Mouse (Mus musculus) stomach, postnatal 0 days (tissue): ENCODE data around the gene Gm2075.
"Not testable (repeated sequence)": the region's sequence is repeated elsewhere in the genome, so short reads cannot be mapped to it uniquely, and the experiment has no call there.

ENCODE experiments used
- CTCF ChIP-seq: IDR thresholded peaks from 2 replicates; pipeline ENCODE4 v1.5.1; 2016; ENCODE audit warnings: antibody characterized with exemption, low read depth, mild to moderate bottlenecking, moderate library complexity
- EP300 ChIP-seq: optimal IDR thresholded peaks from 2 replicates; pipeline ENCODE3; 2016; ENCODE audit warnings: antibody characterized with exemption

DNA sequence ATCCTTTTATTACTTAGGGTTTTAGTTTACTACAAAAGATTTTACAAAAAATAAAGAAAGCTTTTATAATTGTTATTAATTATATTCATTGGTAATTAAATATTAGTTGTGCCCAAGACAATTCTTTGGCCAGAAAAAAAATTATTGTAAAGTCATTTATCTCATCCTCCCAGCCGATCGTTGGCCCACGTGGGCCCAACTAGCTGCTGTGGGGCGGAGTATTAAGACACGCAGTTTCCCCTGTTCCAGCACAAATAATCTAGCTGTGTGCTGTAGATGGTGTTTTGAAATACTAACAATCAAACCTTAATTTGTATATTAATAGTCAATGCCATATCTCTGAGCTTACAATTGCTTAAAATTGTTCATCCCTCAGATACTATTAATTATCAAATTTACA is 20.6 kb downstream of the Gm2075 start:
- not testable (repeated sequence) for TF ChIP-seq CTCF, EP300
